Comparison of ENCODE assay signal across 9 mouse cellular contexts in the genomic region with DNA sequence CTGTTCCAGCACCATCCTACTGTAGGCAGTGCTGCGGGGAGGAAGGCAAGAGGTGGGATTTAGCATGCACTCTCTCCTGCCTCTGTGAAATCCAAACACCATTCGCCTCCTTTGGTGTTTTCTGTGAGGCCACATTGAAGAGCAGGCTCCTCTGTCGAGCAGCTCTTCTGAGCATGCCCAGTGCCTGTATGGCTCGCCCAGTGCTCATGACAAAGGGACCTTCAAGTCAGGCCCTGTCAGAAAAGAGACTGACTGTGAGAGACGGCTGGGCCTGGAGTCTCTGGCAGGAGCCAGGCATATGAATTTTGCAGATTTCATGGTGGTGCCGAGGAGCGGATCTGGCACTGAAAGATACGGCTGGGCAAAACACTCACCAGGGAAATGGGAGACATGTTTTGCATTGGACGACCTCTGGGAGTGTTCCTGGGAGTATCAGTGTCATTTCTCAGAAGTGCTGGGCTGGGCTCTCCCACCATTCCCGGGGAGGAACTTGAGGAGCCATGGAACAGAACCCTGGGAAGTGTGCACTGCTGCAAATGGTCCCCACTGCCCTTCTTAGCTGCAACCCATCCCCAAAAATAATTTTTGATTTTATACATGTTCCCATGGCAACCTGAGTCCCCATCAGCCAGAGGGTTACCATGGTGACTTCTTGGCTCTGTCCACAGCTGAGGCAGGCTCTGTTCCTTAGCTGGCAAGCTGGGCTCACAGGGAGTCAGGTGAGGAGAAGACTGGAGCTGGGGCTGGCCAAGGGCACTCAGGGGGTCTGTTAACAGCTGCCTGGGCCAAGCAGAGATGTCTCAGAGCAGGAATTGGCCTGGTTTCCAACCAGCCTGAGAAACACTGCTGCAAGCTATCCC. TPM values are rescaled to one million over a fixed set of nuclear protein-coding genes. Genes with fewer than 3 reads are reported as not detected.
DNase-seq lines count a peak whose midpoint lies in the region; ATAC-seq and TF ChIP-seq lines count a peak whose summit lies in the region.
"Had no signal": no experiment of that assay in that cellular context is flagged by ENCODE, and none has a peak within 500 bp of the region (broad histone marks: within the 10 kb centered on the region; RNA-seq: fewer than 3 reads in every experiment).

No protein-coding gene starts in this region.

- ATAC-seq in granulocyte monocyte progenitor cell, adult 5-6 weeks (replicated peaks; ENCODE audit: poor library complexity, severe bottlenecking): no peak

- 45% methylated on average over 10 of the region's 10 CpGs for WGBS in forebrain, embryonic 10.5 days
- WGBS in limb, embryonic 10.5 days: 50% methylated on average over 10 of the region's 10 CpGs

- intact Hi-C loops in left cerebral cortex, adult 2 months (cut with DNase I): loop anchor here (2.0 kb wide), 1 partner anchor 18 kb away; no protein-coding TSS in a partner anchor

- TF ChIP-seq CTCF in left cerebral cortex, adult 2 months (IDR thresholded peaks at IDR 0.05): no peak

- no peaks in the 10 kb centered on the region for H3K9me3 ChIP-seq in forebrain, embryonic 10.5 days
- no peaks in the 10 kb centered on the region for H3K9me3 ChIP-seq in limb, embryonic 10.5 days (replicated peaks)

- H3K4me3 ChIP-seq in left cerebral cortex, adult 2 months: no peak overlapping the region
- H3K4me3 ChIP-seq in forebrain, embryonic 10.5 days: no peak overlapping the region
- H3K4me3 ChIP-seq in limb, embryonic 10.5 days: no peak overlapping the region

- H3K4me1 ChIP-seq in forebrain, embryonic 10.5 days: peaks cover 69% of the 10 kb centered on the region
- H3K4me1 ChIP-seq in limb, embryonic 10.5 days: peaks cover 79% of the 10 kb centered on the region

- 0 out of 2 replicates have a peak, but pooled peaks cover 4% of the 10 kb centered on the region for H3K36me3 ChIP-seq in forebrain, embryonic 10.5 days (replicated peaks)
- peaks cover 10% of the 10 kb centered on the region; the same call in 1 of the 2 replicates for H3K36me3 ChIP-seq in limb, embryonic 10.5 days

- H3K27me3 ChIP-seq in forebrain, embryonic 10.5 days (ENCODE audit: poor library complexity, severe bottlenecking): no peaks in the 10 kb centered on the region
- no peaks in the 10 kb centered on the region for H3K27me3 ChIP-seq in limb, embryonic 10.5 days (ENCODE audit: low read depth, poor library complexity, severe bottlenecking)

- DNase-seq in left cerebral cortex, adult 2 months (ENCODE audit: extremely low spot score in 1 of 2, low spot score in 2 of 2): no peak
- DNase-seq in left cerebral cortex, adult 9 months (ENCODE audit: low spot score in 2 of 2): no peak
- no peak for DNase-seq in forebrain, embryonic 10.5 days (ENCODE audit: extremely low spot score, low spot score)
- DNase-seq in limb, embryonic 10.5 days (ENCODE audit: low spot score): peak; percentile 36
- peak; percentile 51 for DNase-seq in skeletal muscle tissue, adult 2 months (ENCODE audit: low read depth, low spot score)
- no peak for DNase-seq in adrenal gland, adult 2 months
- DNase-seq in kidney, postnatal 14 days: no peak
- DNase-seq: liver had no signal

- H3K27ac ChIP-seq in left cerebral cortex, adult 2 months: peak overlapping the region; percentile 55
- peak overlapping the region; percentile 81 for H3K27ac ChIP-seq in forebrain, embryonic 10.5 days
- peak overlapping the region; percentile 90 for H3K27ac ChIP-seq in limb, embryonic 10.5 days

RNA-seq across cellular contexts. Expression of a gene that starts 42.2 kb away (rescaled TPM):
- total RNA-seq in left cerebral cortex, adult 2 months (2021): 10 to 100 TPM; 55.4 to 68.4 TPM
- polyA plus RNA-seq in forebrain, embryonic 10.5 days (2016; fragmentation: Nextera tagmentation; extraction: Ambion mirVana): 25.3 and 28.4 TPM in 2 replicates
- polyA plus RNA-seq in limb, embryonic 10.5 days (2016; fragmentation: Nextera tagmentation; extraction: Ambion mirVana): 16.1 and 18.3 TPM in 2 replicates
- 10 to 100 TPM; 13.0 to 17.2 TPM for total RNA-seq in adrenal gland, adult 2 months (2021)
- polyA plus RNA-seq in adrenal gland, adult 2 months (2012; rRNA removed): 6.1 and 7.2 TPM in 2 replicates
- total RNA-seq in granulocyte monocyte progenitor cell, adult 5-6 weeks (2014; fragmentation: Nextera tagmentation): 16.3 and 19.8 TPM in 2 replicates
- total RNA-seq in granulocyte monocyte progenitor cell, adult 5-6 weeks (2017): 2.9 and 3.6 TPM in 2 replicates

Comparison
In these comparisons a context has a peak if more than half of its experiments do, and no peak if none do; other contexts are left out.
1. DNase-seq: peak in limb, embryonic 10.5 days (single experiment) and skeletal muscle tissue, adult 2 months (single experiment); none in left cerebral cortex, adult 2 months (0 of 2), left cerebral cortex, adult 9 months (0 of 2), forebrain, embryonic 10.5 days (single experiment), adrenal gland, adult 2 months (single experiment) and kidney, postnatal 14 days (single experiment).
2. Peak in every context shown above with its lines, with median percentiles within 50 percentile points of each other: H3K27ac ChIP-seq.